11 mouse cellular contexts compared by ENCODE assay signal in genomic region chrX:134661586-134661985, GRCm38 (mm10). TPM values are rescaled to one million over a fixed set of nuclear protein-coding genes. Genes with fewer than 3 reads are reported as not detected.
DNase-seq lines count a peak whose midpoint lies in the region.
"Had no signal": no experiment of that assay in that cellular context is flagged by ENCODE, and none has a peak within 500 bp of the region (broad histone marks: within the 10 kb centered on the region; RNA-seq: fewer than 3 reads in every experiment).

No protein-coding gene starts in this region.

- peak; percentile 2 for DNase-seq in kidney, adult 9 months
- no peak for DNase-seq in kidney, postnatal 14 days
- peak; percentile 24 for DNase-seq in brain, adult 2 months (ENCODE audit: low read depth, low spot score)
- peak; percentile 12 for DNase-seq in cerebellum, adult 11 months
- DNase-seq in cerebellum, postnatal 10 days, result peak; percentile 49 to 61
- no peak for DNase-seq in gastrocnemius, adult 18-20 months (ENCODE audit: low spot score)
- DNase-seq in lung, postnatal 10 days, result no peak
- DNase-seq: adrenal gland, postnatal 36 days; lung, adult 18-20 months; right cerebral cortex, postnatal 14 days; spleen, adult 18-20 months had no signal

RNA-seq across cellular contexts. Expression of gene Armcx4, which starts 24.7 kb away (rescaled TPM):
- total RNA-seq in gastrocnemius, adult 18-20 months (2021), result 1 to 10 TPM; 4.6 to 5.9 TPM

RNA-seq across cellular contexts. Expression of gene Armcx1, which starts 56.2 kb away (rescaled TPM):
- total RNA-seq in gastrocnemius, adult 18-20 months (2021), result 1 to 10 TPM; 1.4 to 1.5 TPM

Comparison
In these comparisons a context has a peak if more than half of its experiments do, and no peak if none do; other contexts are left out.
1. DNase-seq: peak in kidney, adult 9 months (single experiment), brain, adult 2 months (single experiment), cerebellum, adult 11 months (single experiment) and cerebellum, postnatal 10 days (2 of 2); none in kidney, postnatal 14 days (single experiment), gastrocnemius, adult 18-20 months (single experiment) and lung, postnatal 10 days (single experiment).